Mouse (Mus musculus): ENCODE data around the gene Pfdn4.
"Not testable (repeated sequence)": the region's sequence is repeated elsewhere in the genome, so short reads cannot be mapped to it uniquely, and the experiment has no call there.

The Pfdn4 gene

DNA sequence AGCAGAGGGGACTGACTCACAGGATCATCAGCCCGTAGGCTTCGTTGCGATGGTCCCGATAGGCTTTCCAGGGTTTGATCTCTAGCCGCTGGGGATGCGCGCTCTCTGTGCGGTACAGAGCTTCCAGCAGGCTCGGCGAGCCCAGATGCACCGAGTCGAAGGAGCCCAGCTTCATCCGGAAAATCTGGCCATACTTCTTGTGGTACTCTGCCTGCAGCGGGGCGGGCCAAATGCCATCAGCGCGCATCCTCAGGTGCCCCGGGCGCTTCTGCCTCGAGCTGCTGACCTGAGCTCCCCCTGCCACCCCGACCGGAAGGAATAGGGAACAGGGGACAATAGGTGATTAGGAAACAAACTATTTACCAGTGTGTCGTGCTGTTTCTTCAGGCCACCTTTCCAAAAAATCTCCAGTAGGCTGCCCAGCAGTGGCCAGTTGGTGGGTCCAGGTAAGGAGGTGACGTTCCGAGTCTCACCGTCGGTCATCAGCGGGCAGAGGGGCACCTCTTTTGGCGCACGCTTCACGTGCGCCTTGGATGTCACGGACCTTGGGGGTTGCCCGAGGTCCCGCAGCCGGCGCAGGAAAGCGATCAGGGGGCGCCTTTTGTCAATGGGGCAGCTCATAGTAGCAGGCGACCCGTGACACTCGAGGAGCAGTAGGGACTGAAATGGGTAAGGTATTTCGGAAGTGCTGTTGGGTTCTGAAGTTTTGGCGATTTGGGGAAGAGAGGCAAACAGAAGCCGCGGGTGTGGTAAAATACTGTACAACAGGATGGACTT is at the start of gene Pfdn4:
Gene Pfdn4, plus strand, starts transcription at position 275 of the 777 bp plus-strand sequence.
- Histone ChIP-seq H3K36me3 (ENCODE audit: control insufficient read depth, insufficient read depth, low read length, poor library complexity, severe bottlenecking) (no peaks in the 10 kb centered on the region), H3K27me3 (ENCODE audit: control insufficient read depth, insufficient read depth, low read length, poor library complexity, severe bottlenecking) (no peaks in the 10 kb centered on the region)
- DNase-seq (ENCODE audit: low read depth, low spot score) = no peak

DNA sequence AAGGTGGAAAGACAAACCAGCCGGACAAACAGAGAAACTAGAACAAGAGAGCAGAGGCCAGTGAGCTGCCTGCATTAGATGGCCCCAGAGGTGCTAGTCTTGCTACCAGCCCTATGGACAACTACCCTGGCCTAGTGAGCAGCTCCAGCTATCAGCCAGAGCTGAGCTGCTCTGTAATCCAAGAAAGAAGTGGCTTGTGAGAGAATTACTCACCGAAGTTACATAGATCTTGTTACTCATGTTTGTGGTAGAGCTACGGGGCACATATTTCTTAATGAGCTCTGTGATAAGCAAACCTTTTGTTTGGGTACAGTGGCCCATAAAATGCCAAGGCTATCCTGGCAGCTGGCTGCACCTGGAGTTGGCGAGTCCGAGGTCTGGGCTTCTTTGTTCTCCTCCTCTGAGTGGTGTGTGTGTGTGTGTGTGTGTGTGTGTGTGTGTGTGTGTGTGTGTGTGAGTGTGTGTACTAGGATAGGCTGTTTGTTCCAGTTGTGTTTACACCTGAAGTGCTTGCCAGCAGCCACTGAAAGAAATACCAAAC is 49.3 kb upstream of the Pfdn4 start:
- no peak for DNase-seq (ENCODE audit: low read depth, low spot score)
- no peaks in the 10 kb centered on the region for H3K36me3 ChIP-seq (ENCODE audit: control insufficient read depth, insufficient read depth, low read length, poor library complexity, severe bottlenecking)
- H3K27me3 ChIP-seq (ENCODE audit: control insufficient read depth, insufficient read depth, low read length, poor library complexity, severe bottlenecking) = no peaks in the 10 kb centered on the region; the same call in 1 of the 2 replicates

- no peaks in the 10 kb centered on the region for H3K36me3 ChIP-seq (ENCODE audit: control insufficient read depth, insufficient read depth, low read length, poor library complexity, severe bottlenecking)
- no peak for DNase-seq (ENCODE audit: low read depth, low spot score)
- no peaks in the 10 kb centered on the region; the same call in 1 of the 2 replicates for H3K27me3 ChIP-seq (ENCODE audit: control insufficient read depth, insufficient read depth, low read length, poor library complexity, severe bottlenecking)
Observed at GRCm38 (mm10) chr2:170447651-170448050, 48.6 kb upstream of the Pfdn4 start.

- Histone ChIP-seq H3K36me3 (ENCODE audit: control insufficient read depth, insufficient read depth, low read length, poor library complexity, severe bottlenecking) (no peaks in the 10 kb centered on the region), H3K27me3 (ENCODE audit: control insufficient read depth, insufficient read depth, low read length, poor library complexity, severe bottlenecking) (no peaks in the 10 kb centered on the region; the same call in 1 of the 2 replicates)
- peak; percentile 76 for DNase-seq (ENCODE audit: low read depth, low spot score)
Observed at GRCm38 (mm10) chr2:170450933-170451332, 45.3 kb upstream of the Pfdn4 start.

- not testable (repeated sequence) for H3K27me3 ChIP-seq (ENCODE audit: control insufficient read depth, insufficient read depth, low read length, poor library complexity, severe bottlenecking); DNase-seq (ENCODE audit: low read depth, low spot score); H3K36me3 ChIP-seq (ENCODE audit: control insufficient read depth, insufficient read depth, low read length, poor library complexity, severe bottlenecking)
Observed at GRCm38 (mm10) chr2:170453809-170454208, 42.4 kb upstream of the Pfdn4 start.

DNA sequence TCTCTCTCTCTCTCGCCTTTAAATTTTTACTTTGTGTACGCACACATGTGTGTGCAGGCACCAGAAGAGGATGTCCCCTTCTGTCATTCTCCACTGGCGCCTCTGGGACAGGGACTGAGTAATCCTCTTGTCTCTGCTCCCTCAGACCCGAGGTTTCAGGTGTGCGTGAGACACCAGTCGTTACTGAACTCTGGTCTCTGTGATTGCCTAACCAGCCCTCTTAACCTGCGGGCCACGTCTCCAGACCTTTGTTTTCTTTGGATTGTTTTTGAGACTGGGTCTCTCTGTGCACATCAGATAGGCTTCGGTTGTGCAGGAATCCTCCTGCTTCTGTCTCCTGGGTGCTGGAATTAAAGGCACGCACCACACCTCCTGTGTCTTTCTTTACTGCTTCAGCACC is 37.0 kb upstream of the Pfdn4 start:
- no peaks in the 10 kb centered on the region for H3K36me3 ChIP-seq (ENCODE audit: control insufficient read depth, insufficient read depth, low read length, poor library complexity, severe bottlenecking)
- no peak for DNase-seq (ENCODE audit: low read depth, low spot score)

GRCm38 (mm10) chr2:170459805-170460204 is 36.4 kb upstream of the Pfdn4 start:
- Histone ChIP-seq H3K36me3 (ENCODE audit: control insufficient read depth, insufficient read depth, low read length, poor library complexity, severe bottlenecking) (no peaks in the 10 kb centered on the region), H3K27me3 (ENCODE audit: control insufficient read depth, insufficient read depth, low read length, poor library complexity, severe bottlenecking) (no peaks in the 10 kb centered on the region)
- no peak for DNase-seq (ENCODE audit: low read depth, low spot score)

More for the DNA sequence above, 37.0 kb upstream of the Pfdn4 start:
- H3K27me3 ChIP-seq (ENCODE audit: control insufficient read depth, insufficient read depth, low read length, poor library complexity, severe bottlenecking) = no peaks in the 10 kb centered on the region

GRCm38 (mm10) chr2:170461652-170462051 is 34.6 kb upstream of the Pfdn4 start:
- Histone ChIP-seq H3K36me3 (ENCODE audit: control insufficient read depth, insufficient read depth, low read length, poor library complexity, severe bottlenecking) (no peaks in the 10 kb centered on the region), H3K27me3 (ENCODE audit: control insufficient read depth, insufficient read depth, low read length, poor library complexity, severe bottlenecking) (no peaks in the 10 kb centered on the region)
- DNase-seq (ENCODE audit: low read depth, low spot score) = no peak

- no peak for DNase-seq (ENCODE audit: low read depth, low spot score)
- Histone ChIP-seq H3K36me3 (ENCODE audit: control insufficient read depth, insufficient read depth, low read length, poor library complexity, severe bottlenecking) (no peaks in the 10 kb centered on the region), H3K27me3 (ENCODE audit: control insufficient read depth, insufficient read depth, low read length, poor library complexity, severe bottlenecking) (no peaks in the 10 kb centered on the region; the same call in 1 of the 2 replicates)
Observed at GRCm38 (mm10) chr2:170464817-170465216, 31.4 kb upstream of the Pfdn4 start.

DNA sequence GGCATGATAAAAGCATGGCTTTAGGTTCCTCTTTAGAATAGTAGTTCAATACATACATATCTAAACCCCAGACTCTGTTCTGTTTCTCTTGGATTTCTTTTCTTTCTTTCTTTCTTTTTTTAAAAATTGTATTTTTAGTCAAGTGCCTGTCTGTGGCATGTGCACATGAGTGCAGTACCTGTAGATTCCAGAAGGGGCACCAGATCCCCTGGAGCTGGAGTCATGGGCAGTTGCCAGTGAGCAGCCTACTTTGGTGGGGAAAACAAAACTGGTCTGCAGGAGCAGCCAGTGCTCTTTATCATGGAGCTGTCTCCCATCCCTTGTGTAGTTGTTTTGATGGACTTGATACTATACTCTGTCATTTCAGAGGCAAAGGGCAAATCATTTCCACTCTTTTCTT is 28.2 kb upstream of the Pfdn4 start:
- Histone ChIP-seq H3K27me3 (ENCODE audit: control insufficient read depth, insufficient read depth, low read length, poor library complexity, severe bottlenecking) (no peaks in the 10 kb centered on the region; the same call in 1 of the 2 replicates), H3K36me3 (ENCODE audit: control insufficient read depth, insufficient read depth, low read length, poor library complexity, severe bottlenecking) (no peaks in the 10 kb centered on the region)
- DNase-seq (ENCODE audit: low read depth, low spot score) = peak; percentile 19

DNA sequence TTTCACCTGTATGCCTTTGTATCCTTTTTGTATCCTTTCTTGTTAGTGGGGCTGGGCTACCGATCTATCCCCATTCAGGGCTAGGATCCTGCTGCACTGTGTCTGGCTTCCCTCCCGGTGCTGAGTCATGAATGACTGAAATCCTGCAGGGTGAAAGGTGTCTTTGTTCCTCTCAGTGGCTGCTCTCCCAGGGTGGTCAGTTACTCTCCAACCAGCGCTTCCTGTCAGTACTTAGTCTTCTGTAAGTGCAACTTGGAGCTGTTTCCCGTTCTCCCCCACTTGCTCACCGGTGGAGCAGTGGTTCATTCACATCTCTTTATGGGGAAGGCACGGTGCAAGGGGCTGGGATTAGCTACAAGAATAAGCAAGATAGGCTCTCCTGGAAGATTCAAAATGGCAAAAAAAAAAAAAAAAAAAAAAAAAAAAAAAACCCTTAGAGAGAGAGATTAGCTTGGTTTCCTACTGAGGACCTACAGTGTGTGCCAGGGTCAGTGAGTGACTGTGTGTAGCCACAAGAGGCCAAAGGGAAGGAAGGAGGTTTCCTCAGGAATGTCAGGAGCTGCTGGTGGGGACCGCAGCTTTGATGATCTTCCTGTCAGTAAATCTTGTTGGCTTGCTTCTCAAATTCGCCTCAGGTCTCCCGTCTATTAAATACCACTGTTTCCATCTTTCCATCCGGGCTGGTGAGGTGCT is 26.5 kb upstream of the Pfdn4 start:
- no peaks in the 10 kb centered on the region; the same call in none of the 2 replicates for H3K27me3 ChIP-seq (ENCODE audit: control insufficient read depth, insufficient read depth, low read length, poor library complexity, severe bottlenecking)
- DNase-seq (ENCODE audit: low read depth, low spot score) = no peak
- H3K36me3 ChIP-seq (ENCODE audit: control insufficient read depth, insufficient read depth, low read length, poor library complexity, severe bottlenecking) = no peaks in the 10 kb centered on the region

DNA sequence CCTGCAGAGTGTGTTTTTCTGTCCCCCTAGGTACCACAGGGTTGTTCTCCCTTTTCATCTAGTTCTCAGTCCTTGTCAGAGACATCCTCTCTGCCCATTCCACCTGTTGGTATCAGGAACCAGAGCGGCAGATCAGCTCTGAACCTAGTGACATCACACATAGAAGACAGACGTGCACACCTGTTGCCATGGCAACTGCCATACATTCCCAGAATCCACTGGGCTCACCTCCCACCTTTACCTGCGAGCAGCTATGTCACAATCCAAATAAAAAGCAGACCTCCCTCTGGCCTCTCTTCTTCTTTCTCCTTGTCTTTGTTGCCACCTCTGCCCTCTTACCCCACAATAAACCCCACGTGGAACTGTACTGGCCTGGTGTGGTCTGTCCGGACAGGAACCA is 25.6 kb upstream of the Pfdn4 start:
- Histone ChIP-seq H3K27me3 (ENCODE audit: control insufficient read depth, insufficient read depth, low read length, poor library complexity, severe bottlenecking) (no peaks in the 10 kb centered on the region; the same call in none of the 2 replicates), H3K36me3 (ENCODE audit: control insufficient read depth, insufficient read depth, low read length, poor library complexity, severe bottlenecking) (no peaks in the 10 kb centered on the region)
- DNase-seq (ENCODE audit: low read depth, low spot score) = no peak

GRCm38 (mm10) chr2:170474125-170474524 is 22.1 kb upstream of the Pfdn4 start:
- Histone ChIP-seq H3K36me3 (ENCODE audit: control insufficient read depth, insufficient read depth, low read length, poor library complexity, severe bottlenecking) (no peaks in the 10 kb centered on the region), H3K27me3 (ENCODE audit: control insufficient read depth, insufficient read depth, low read length, poor library complexity, severe bottlenecking) (no peaks in the 10 kb centered on the region; the same call in 1 of the 2 replicates)
- no peak for DNase-seq (ENCODE audit: low read depth, low spot score)

- DNase-seq (ENCODE audit: low read depth, low spot score) = no peak
- H3K36me3 ChIP-seq (ENCODE audit: control insufficient read depth, insufficient read depth, low read length, poor library complexity, severe bottlenecking) = no peaks in the 10 kb centered on the region
Observed at GRCm38 (mm10) chr2:170475164-170475563, 21.1 kb upstream of the Pfdn4 start.

GRCm38 (mm10) chr2:170476215-170476614 is 20.0 kb upstream of the Pfdn4 start:
- peak; percentile 30 for DNase-seq (ENCODE audit: low read depth, low spot score)
- no peaks in the 10 kb centered on the region for H3K36me3 ChIP-seq (ENCODE audit: control insufficient read depth, insufficient read depth, low read length, poor library complexity, severe bottlenecking)
- H3K27me3 ChIP-seq (ENCODE audit: control insufficient read depth, insufficient read depth, low read length, poor library complexity, severe bottlenecking) = no peaks in the 10 kb centered on the region; the same call in 1 of the 2 replicates

More at GRCm38 (mm10) chr2:170475164-170475563, 21.1 kb upstream of the Pfdn4 start:
- H3K27me3 ChIP-seq (ENCODE audit: control insufficient read depth, insufficient read depth, low read length, poor library complexity, severe bottlenecking) = no peaks in the 10 kb centered on the region; the same call in 1 of the 2 replicates
